Mouse (Mus musculus) kidney, adult 9 months (tissue): ENCODE measurements at regions not wholly inside any gene's neighbourhood (a gene's known extent, or its start where the extent isn't known, plus 50 kb on each side); places are given as distances from the start of the nearest gene placed in this dataset.

Source experiments
- DNase-seq: peaks from one replicate; pipeline ENCODE4 v3.0.0; 2022

DNA sequence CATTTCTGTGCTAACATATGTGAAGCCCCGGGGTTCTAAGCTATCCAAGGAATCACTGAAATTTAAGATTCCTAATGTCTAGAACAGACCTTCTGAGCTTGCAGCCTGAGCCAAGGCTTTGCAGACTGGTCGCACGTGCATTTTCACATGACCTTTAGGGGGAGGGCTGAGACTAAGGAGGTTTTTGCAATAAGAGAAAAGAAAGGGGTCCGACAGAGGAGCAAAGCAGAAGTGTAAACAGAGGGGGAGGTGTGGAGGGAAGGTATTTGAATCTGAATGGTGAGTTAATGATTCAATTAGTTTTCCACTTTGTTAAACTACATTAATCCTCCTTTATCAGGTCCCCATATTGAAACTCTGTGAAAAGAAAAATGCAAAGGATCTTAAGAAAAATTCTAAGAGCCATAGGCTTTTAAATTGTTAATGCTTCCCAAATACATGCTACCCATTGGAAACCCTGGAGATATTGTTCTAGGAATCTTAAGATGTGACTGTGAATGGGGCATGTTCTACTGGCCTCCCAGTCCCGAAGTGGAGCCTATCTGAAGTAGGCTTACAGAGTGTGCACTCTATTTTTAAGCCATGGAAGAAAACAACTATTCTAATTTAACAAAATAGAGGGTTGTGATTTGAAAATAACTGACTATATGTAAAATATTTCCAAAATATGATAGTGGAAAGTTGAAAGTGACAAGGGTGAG, 322.9 kb downstream of the Epha7 start:
- no peak for DNase-seq

- no peak for DNase-seq
Observed at GRCm38 (mm10) chr4:29138771-29139301, 325.9 kb downstream of the Epha7 start.

- no peak for DNase-seq
Observed at GRCm38 (mm10) chr4:29143415-29143814, 330.5 kb downstream of the Epha7 start.

GRCm38 (mm10) chr4:29145242-29145641, 332.3 kb downstream of the Epha7 start:
- DNase-seq = no peak

GRCm38 (mm10) chr4:29152134-29152867, 339.4 kb downstream of the Epha7 start:
- no peak for DNase-seq

- DNase-seq = no peak
Observed at GRCm38 (mm10) chr4:29182494-29182893, 369.6 kb downstream of the Epha7 start.

DNA sequence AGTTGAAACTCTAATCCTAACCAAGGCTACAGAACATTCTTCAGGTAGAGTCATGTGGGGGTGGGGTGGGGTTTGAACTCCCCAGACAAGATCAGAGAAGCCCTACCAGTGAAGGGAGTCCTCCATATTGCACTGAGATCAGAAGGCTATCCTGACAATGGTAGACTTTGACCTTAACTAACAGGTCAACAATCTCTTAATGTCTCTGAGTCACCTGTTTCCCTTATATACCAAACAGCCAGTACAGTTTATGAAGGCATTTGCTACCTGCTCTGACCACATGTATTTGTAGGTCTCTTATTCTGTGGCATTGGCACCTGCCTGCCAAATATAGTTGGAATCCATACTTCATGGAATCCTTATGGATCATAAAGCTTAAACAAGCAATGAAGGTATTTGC, 370.5 kb downstream of the Epha7 start:
- DNase-seq = no peak

GRCm38 (mm10) chr4:29183818-29184217, 370.9 kb downstream of the Epha7 start:
- no peak for DNase-seq

DNA sequence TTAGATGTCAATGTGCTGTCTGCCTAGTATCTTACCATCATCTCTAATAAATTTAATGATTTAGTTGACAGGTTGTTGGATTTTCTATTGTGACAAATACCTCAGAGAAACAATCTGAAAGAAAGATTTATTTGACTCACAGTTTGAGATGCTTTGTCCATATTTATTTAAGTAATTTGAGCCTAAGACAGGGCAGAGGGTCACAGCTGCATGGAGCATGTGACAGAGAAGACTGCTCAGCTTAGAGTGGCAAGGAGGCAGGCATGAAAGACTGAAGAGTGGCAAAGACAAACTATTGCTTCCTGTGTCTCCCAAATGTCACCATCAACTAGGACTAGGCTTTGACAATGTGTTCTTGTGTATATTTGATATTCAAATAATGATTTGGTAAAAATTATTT, 388.0 kb downstream of the Epha7 start:
- DNase-seq = no peak
